Mouse (Mus musculus) small intestine, adult 2 months (tissue): ENCODE results near the gene Ogg1. TPM values are rescaled to one million over a fixed set of nuclear protein-coding genes. Genes with fewer than 3 reads are reported as not detected.

Experiments used
- H3K27ac ChIP-seq: fragments of 200-500 bp; 2 replicates; pipeline ENCODE4 v1.5.1; 2012; ENCODE audit warnings: low read depth, low read length, control low read depth, inconsistent platforms; ENCODE audit not compliant: insufficient read depth
- H3K27me3 ChIP-seq: fragments of 200-500 bp; 2 replicates; pipeline ENCODE4 v1.6.1; 2012; ENCODE audit warnings: mild to moderate bottlenecking, moderate library complexity, low read length, inconsistent platforms; ENCODE audit not compliant: control insufficient read depth, insufficient read depth
- H3K36me3 ChIP-seq: fragments of 200-500 bp; 2 replicates; pipeline ENCODE4 v1.6.1; 2012; ENCODE audit warnings: mild to moderate bottlenecking, low read length, control low read depth, inconsistent platforms; ENCODE audit not compliant: control insufficient read depth, insufficient read depth
- H3K4me1 ChIP-seq: fragments of 200-500 bp; 2 replicates; pipeline ENCODE4 v1.6.1; 2012; ENCODE audit warnings: low read length, inconsistent platforms, mixed read lengths; ENCODE audit not compliant: control insufficient read depth, insufficient read depth, insufficient read length
- H3K4me3 ChIP-seq: fragments of 200-500 bp; 2 replicates; pipeline ENCODE4 v1.5.1; 2012; ENCODE audit warnings: low read depth, mild to moderate bottlenecking, control low read depth, inconsistent platforms, low read length, moderate library complexity
- CTCF ChIP-seq: fragments of 200-500 bp; IDR thresholded peaks from 2 replicates; pipeline ENCODE4 v1.5.1; 2012; ENCODE audit warnings: low read depth, mild to moderate bottlenecking, control low read depth, inconsistent platforms, low read length, moderate library complexity, mixed read lengths; ENCODE audit not compliant: insufficient replicate concordance, insufficient read length; ENCODE audit errors: extremely low read depth
- POLR2A ChIP-seq: fragments of 200-500 bp; IDR thresholded peaks from 2 replicates; pipeline ENCODE4 v1.6.1; 2012; ENCODE audit warnings: low read depth, mild to moderate bottlenecking, control low read depth, inconsistent platforms, low read length, moderate library complexity
- WGBS: fragments of 180-500 bp; shearing (Covaris S2); methylation state at CpG from one replicate; pipeline ENCODE4 v1.1.7; 2018; 5-methylcytosine and 5-hydroxymethylcytosine counted together
- polyA plus RNA-seq: library from polyadenylated mRNA; depleted of rRNA; stranded (reverse); fragments of >200 nt; gene quantifications from 2 replicates; pipeline ENCODE4 v1.2.3, GENCODE M21; 2012

The Ogg1 gene
- polyA plus RNA-seq, 1 experiment: 10.9 TPM

DNA sequence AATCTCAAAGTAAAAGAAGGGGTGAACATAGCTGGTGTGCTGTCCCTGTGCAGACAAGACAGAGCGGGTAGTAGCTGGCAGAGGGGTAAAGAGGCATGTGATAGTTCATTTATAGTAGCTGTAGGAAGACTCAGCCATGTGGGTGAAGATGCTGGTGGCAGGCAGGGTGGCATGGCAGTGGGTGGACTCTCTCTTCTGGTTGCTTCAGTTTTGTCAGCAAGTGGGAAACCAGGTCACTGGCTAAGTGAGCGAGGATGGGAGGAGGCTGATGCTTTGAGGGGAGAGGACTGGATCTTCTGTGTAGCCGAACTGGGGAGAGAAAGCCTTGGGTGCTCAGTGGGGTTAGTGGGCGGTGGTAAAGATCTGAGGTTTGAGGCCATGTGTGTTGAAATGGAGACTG is 39.5 kb upstream of the Ogg1 start:
- H3K36me3 ChIP-seq: no peaks in the 10 kb centered on the region
- no peak overlapping the region for H3K4me3 ChIP-seq
- no peak overlapping the region for H3K27ac ChIP-seq
- peaks cover 5% of the 10 kb centered on the region for H3K4me1 ChIP-seq
- TF ChIP-seq CTCF (no peak), POLR2A (no peak)
- WGBS: 75% methylated on average over 4 of the region's 4 CpGs
- H3K27me3 ChIP-seq: peaks cover 18% of the 10 kb centered on the region

- no peak for TF ChIP-seq CTCF
- no peak for TF ChIP-seq POLR2A
- H3K4me3 ChIP-seq: no peak overlapping the region
- no peak overlapping the region for H3K27ac ChIP-seq
- no peaks in the 10 kb centered on the region for H3K4me1 ChIP-seq
- no peaks in the 10 kb centered on the region for H3K27me3 ChIP-seq
- H3K36me3 ChIP-seq: no peaks in the 10 kb centered on the region
- 88% methylated on average over 15 of the region's 15 CpGs for WGBS
Observed at GRCm38 (mm10) chr6:113289346-113289745, 37.4 kb upstream of the Ogg1 start.

DNA sequence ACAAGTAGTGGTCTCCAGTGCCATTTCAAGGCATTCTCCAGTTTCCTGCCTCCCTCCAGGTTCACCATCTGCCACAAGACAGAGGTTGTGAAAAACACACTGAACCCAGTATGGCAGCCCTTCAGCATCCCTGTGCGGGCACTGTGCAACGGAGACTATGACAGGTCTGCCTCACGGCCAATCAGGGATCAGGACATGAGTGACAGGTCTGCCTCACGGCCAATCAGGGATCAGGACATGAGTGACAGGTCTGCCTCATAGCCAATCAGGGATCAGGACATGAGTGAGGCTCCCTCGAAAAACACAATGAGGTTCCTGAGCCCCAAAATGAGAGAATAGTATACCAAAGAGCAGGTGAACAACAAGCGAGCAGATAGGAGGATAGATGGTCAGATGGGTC is 36.4 kb upstream of the Ogg1 start:
- Histone ChIP-seq H3K27ac (no peak overlapping the region), H3K4me3 (no peak overlapping the region), H3K36me3 (no peaks in the 10 kb centered on the region), H3K4me1 (no peaks in the 10 kb centered on the region), H3K27me3 (no peaks in the 10 kb centered on the region)
- WGBS: 73% methylated on average over 6 of the region's 6 CpGs
- TF ChIP-seq CTCF: no peak
- no peak for TF ChIP-seq POLR2A

DNA sequence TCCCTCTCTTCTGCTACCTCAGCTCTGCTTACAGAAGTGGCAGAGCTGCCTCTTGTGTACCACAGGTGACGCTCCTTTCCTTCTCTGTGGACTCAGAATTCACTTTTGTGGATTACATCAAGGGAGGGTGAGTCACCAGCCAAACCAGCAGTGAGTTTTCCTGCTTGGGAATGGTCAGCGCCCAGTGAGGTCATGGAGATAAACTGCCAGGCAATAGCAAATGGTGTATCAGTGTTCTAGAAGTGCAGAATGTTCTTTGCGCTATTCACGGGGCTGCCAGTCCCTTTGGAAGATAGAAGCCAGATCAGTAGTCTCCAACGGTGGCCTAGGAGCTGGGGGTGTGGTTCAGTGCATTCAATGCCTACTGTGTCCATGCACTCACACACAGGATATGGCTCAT is 33.8 kb upstream of the Ogg1 start:
- Histone ChIP-seq H3K4me1 (no peaks in the 10 kb centered on the region), H3K27ac (no peak overlapping the region), H3K27me3 (no peaks in the 10 kb centered on the region), H3K4me3 (no peak overlapping the region), H3K36me3 (no peaks in the 10 kb centered on the region)
- 50% methylated on average over 5 of the region's 5 CpGs for WGBS
- TF ChIP-seq POLR2A: no peak
- no peak for TF ChIP-seq CTCF

DNA sequence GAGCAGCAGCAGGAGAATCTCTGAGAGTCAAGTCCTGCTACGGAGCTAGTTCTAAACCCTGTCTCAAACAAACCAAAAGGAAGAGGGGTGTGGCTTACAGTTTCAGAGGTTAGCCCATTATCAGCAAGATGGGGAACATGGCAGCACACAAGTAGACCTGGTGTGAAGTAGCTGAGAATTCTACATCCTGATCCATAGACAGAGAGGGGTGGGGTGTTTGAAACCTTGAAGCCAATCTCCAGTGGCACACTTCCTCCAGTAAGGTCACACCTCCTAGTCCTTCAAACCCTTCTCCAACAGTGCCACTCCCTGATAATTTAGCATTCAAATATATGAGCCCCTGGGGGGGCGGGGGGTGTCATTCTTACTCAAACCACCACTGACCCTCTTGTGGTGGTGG is 30.7 kb upstream of the Ogg1 start:
- TF ChIP-seq CTCF: no peak
- no peak for TF ChIP-seq POLR2A
- no peak overlapping the region for H3K4me3 ChIP-seq
- 77% methylated on average over 2 of the region's 2 CpGs for WGBS

DNA sequence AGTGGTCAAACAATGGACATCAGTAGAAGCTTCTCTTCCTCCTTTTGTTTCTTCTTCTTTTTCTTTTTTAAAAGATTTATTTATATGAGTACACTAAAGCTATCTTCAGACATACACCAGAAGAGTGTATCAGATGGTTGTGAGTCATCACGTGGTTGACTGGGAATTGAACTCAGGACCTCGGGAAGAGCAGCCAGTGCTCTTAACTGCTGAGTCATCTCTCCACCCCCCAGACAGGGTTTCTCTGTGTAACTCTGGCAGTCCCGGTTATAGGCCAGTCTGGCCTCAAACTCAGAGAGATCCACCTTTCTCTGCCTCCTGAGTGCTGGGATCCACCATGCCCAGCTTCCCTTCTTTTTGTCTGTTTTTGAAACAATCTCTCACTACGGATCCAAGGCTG is 30.1 kb upstream of the Ogg1 start:
- TF ChIP-seq CTCF (no peak), POLR2A (no peak)
- 36% methylated on average over 4 of the region's 4 CpGs for WGBS
- H3K27ac ChIP-seq: no peak overlapping the region
- H3K36me3 ChIP-seq: no peaks in the 10 kb centered on the region
- no peak overlapping the region for H3K4me3 ChIP-seq
- H3K4me1 ChIP-seq: no peaks in the 10 kb centered on the region
- H3K27me3 ChIP-seq: no peaks in the 10 kb centered on the region

More for the DNA sequence above, 30.7 kb upstream of the Ogg1 start:
- Histone ChIP-seq H3K36me3 (no peaks in the 10 kb centered on the region), H3K27ac (no peak overlapping the region), H3K4me1 (no peaks in the 10 kb centered on the region), H3K27me3 (no peaks in the 10 kb centered on the region)

- Histone ChIP-seq H3K36me3 (no peaks in the 10 kb centered on the region), H3K27me3 (no peaks in the 10 kb centered on the region), H3K4me1 (no peaks in the 10 kb centered on the region), H3K4me3 (no peak overlapping the region), H3K27ac (no peak overlapping the region)
- TF ChIP-seq POLR2A (no peak), CTCF (no peak)
- whole genome bisulfite sequencing: 83% methylated on average over 5 of the region's 5 CpGs
Observed at GRCm38 (mm10) chr6:113301350-113301749, 25.4 kb upstream of the Ogg1 start.

DNA sequence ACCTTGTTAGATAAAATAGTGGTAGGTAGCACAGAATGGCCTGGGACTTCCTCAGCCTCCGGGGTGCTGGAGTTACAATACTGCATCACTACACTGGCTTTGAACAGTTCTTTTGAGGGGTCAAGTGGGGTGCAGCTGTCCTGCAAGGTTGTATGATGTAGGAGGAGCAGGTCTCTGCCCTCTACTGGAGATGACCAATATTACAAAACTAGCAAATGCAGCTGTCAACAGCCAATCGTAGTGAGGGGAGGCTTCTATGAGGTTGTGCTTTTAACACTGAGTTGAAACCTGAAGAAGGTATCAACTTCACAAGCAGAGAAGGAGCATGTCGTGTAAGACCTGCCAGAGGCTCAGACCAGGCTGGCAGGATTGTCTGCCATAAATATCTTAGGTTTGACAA is 24.5 kb upstream of the Ogg1 start:
- no peak for TF ChIP-seq POLR2A
- peak; percentile 16; the same call in 1 of the 2 replicates for TF ChIP-seq CTCF
- no peak overlapping the region for H3K27ac ChIP-seq
- H3K4me3 ChIP-seq: no peak overlapping the region
- 17% methylated on average over 3 of the region's 3 CpGs for WGBS
- no peaks in the 10 kb centered on the region for H3K27me3 ChIP-seq
- H3K36me3 ChIP-seq: no peaks in the 10 kb centered on the region
- H3K4me1 ChIP-seq: no peaks in the 10 kb centered on the region
